Mouse (Mus musculus): ENCODE measurements at regions not wholly inside any gene's neighbourhood (a gene's known extent, or its start where the extent isn't known, plus 50 kb on each side); places are given as distances from the start of the nearest gene placed in this dataset.

- no peak for DNase-seq
Measured at GRCm38 (mm10) chr2:103893805-103894204, 64.0 kb upstream of the Lmo2 start.

- DNase-seq = no peak
Measured at GRCm38 (mm10) chr2:103894981-103895676, 62.7 kb upstream of the Lmo2 start.

- no peak for DNase-seq
Measured at GRCm38 (mm10) chr2:103896160-103896559, 61.6 kb upstream of the Lmo2 start.

- DNase-seq = no peak
Measured at GRCm38 (mm10) chr2:103896814-103897213, 61.0 kb upstream of the Lmo2 start.

- DNase-seq = no peak
Measured at GRCm38 (mm10) chr2:103899713-103900112, 58.1 kb upstream of the Lmo2 start.

- no peak for DNase-seq
Measured at GRCm38 (mm10) chr2:103900384-103900783, 57.4 kb upstream of the Lmo2 start.

- no peak for DNase-seq
Measured at GRCm38 (mm10) chr2:103901457-103901856, 56.3 kb upstream of the Lmo2 start.

GRCm38 (mm10) chr2:103902777-103903176 is 55.0 kb upstream of the Lmo2 start:
- no peak for DNase-seq

GRCm38 (mm10) chr2:103905681-103906080 is 52.1 kb upstream of the Lmo2 start:
- no peak for DNase-seq

- no peak for DNase-seq
Measured at GRCm38 (mm10) chr2:103906581-103907184, 51.1 kb upstream of the Lmo2 start.

All from cerebellum, adult 11 months (tissue).